Mouse (Mus musculus) stomach, postnatal 0 days (tissue): ENCODE results near the gene Astn2.

Source experiments
- CTCF ChIP-seq: IDR thresholded peaks from 2 replicates; pipeline ENCODE4 v1.5.1; 2016; ENCODE audit warnings: antibody characterized with exemption, low read depth, mild to moderate bottlenecking, moderate library complexity
- EP300 ChIP-seq: optimal IDR thresholded peaks from 2 replicates; pipeline ENCODE3; 2016; ENCODE audit warnings: antibody characterized with exemption

GRCm38 (mm10) chr4:65699743-65700361, 704.6 kb downstream of the Astn2 start:
- TF ChIP-seq CTCF, result no peak
- no peak for TF ChIP-seq EP300
